ENCODE assay signal across 28 mouse cellular contexts in genomic region chr13:112887234-112887633, GRCm38 (mm10).
"Had no signal": no experiment of that assay in that cellular context is flagged by ENCODE, and none has a peak within 500 bp of the region (broad histone marks: within the 10 kb centered on the region; RNA-seq: fewer than 3 reads in every experiment).

No protein-coding gene starts in this region.

- DNase-seq: cerebellum, adult 18-20 months; cerebellum, adult 2 months; cerebellum, adult 8-10 months; cerebellum, adult 9-10 months; cerebellum, adult 9-11 months; cerebellum, postnatal 10 days; cerebellum, postnatal 14 days; cerebellum, postnatal 25 days; cerebellum, postnatal 36 days; embryo, embryonic 11 days; forebrain, postnatal 0 days; gastrocnemius, adult 2 months; gastrocnemius, postnatal 10 days; gastrocnemius, postnatal 14 days; gastrocnemius, postnatal 25 days; gastrocnemius, postnatal 36 days; heart, adult 11 months had no signal

- H3K27ac ChIP-seq: embryonic facial prominence, embryonic 10.5 days; embryonic facial prominence, embryonic 12.5 days; embryonic facial prominence, embryonic 13.5 days; embryonic facial prominence, embryonic 15.5 days; forebrain, embryonic 10.5 days; forebrain, embryonic 12.5 days; forebrain, embryonic 13.5 days; forebrain, embryonic 15.5 days; gastrocnemius, adult 2 months had no signal

- H3K9me3 ChIP-seq: embryonic facial prominence, embryonic 10.5 days; embryonic facial prominence, embryonic 12.5 days; embryonic facial prominence, embryonic 13.5 days; embryonic facial prominence, embryonic 15.5 days; forebrain, embryonic 10.5 days; forebrain, embryonic 12.5 days; forebrain, embryonic 13.5 days; forebrain, embryonic 15.5 days had no signal

- H3K4me1 ChIP-seq: embryonic facial prominence, embryonic 10.5 days; embryonic facial prominence, embryonic 12.5 days; embryonic facial prominence, embryonic 13.5 days; embryonic facial prominence, embryonic 15.5 days; forebrain, embryonic 10.5 days; forebrain, embryonic 12.5 days; forebrain, embryonic 13.5 days; forebrain, embryonic 15.5 days had no signal

- H3K4me3 ChIP-seq: embryonic facial prominence, embryonic 10.5 days; embryonic facial prominence, embryonic 12.5 days; embryonic facial prominence, embryonic 13.5 days; embryonic facial prominence, embryonic 15.5 days; erythroblast, embryonic 14.5 days; forebrain, embryonic 10.5 days; forebrain, embryonic 12.5 days; forebrain, embryonic 13.5 days; forebrain, embryonic 15.5 days; gastrocnemius, adult 2 months had no signal

- H3K27me3 ChIP-seq: embryonic facial prominence, embryonic 12.5 days; embryonic facial prominence, embryonic 13.5 days; embryonic facial prominence, embryonic 15.5 days; forebrain, embryonic 12.5 days; forebrain, embryonic 13.5 days; forebrain, embryonic 15.5 days had no signal

- ATAC-seq: forebrain, embryonic 13.5 days; forebrain, embryonic 14.5 days; forebrain, embryonic 15.5 days; forebrain, embryonic 16.5 days; forebrain, postnatal 0 days had no signal

- H3K4me2 ChIP-seq: embryonic facial prominence, embryonic 12.5 days; embryonic facial prominence, embryonic 13.5 days; embryonic facial prominence, embryonic 15.5 days; forebrain, embryonic 12.5 days; forebrain, embryonic 13.5 days; forebrain, embryonic 15.5 days had no signal

- H3K9ac ChIP-seq: embryonic facial prominence, embryonic 12.5 days; embryonic facial prominence, embryonic 13.5 days; embryonic facial prominence, embryonic 15.5 days; forebrain, embryonic 12.5 days; forebrain, embryonic 13.5 days; forebrain, embryonic 15.5 days; forebrain, postnatal 0 days had no signal
